Mouse (Mus musculus): ENCODE measurements at regions not wholly inside any gene's neighbourhood (a gene's known extent, or its start where the extent isn't known, plus 50 kb on each side); places are given as distances from the start of the nearest gene placed in this dataset.

DNA sequence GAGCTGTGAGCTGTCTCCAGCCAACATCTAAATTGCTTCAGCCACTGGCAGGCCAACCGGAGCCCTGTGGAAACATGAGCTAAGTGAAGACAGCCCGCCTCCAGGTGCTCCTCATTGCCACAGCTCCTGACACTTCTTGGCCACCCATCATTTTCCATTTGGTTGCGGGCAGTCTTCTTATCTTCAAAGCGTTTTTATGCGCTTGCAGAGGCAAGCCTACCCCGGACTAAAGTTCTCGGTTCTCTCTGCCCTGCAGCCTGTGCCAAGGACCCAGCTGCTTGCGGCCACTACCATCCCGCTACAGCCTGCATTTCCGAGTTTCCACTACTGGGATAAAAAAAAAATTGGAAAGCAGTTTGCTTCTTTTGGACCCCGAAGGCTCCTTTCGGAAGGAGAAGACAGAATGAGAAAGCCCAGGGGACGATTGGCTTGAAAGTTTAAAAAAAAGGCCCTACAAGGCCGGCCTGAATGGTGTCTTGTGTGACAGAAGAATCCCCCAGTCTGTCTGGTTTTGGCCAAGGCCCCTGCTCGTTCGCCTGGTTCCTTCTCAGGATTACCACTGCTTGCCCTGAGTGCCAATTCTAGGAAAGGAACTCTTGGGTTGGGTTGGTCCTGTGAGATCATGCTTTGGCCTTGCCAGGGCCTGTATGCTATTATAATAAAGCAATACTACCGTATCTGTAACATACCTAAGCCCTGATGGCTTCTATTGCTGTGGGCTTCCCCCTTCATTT, 124.6 kb upstream of the Meis1 start:
- POLR2A ChIA-PET: interaction anchor here in 2 of 4 experiments (0.6 to 0.7 kb wide), 4 partner anchors 12 to 1722 kb away, joined by 3 to 4 read pairs (median 3); partner anchors contain the start of gene Etaa1 (in 1 of the 2)
- CTCF ChIA-PET: interaction anchor here in 1 of 4 experiments (0.7 kb wide), 1 partner anchor 1854 kb away, joined by 6 read pairs; no protein-coding TSS in a partner anchor

DNA sequence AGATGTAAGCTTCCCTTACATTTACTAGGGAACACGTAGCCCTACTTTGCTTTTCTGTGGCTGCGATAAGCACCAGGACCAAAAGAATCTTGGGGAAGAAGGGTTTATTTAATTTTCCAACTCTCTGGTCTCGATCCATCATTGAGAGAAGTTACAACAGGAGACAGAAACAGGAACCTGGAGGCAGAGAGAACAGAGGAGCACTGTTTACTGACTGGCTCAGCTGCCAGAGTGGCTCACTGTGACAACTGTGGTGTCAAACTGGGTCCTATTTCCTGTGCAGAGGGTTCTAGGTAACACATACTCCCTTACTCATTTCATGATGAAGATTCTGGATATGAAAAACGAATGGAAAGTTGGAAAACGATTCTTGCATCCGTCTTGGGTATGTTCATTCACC, 125.7 kb upstream of the Meis1 start:
- ChIA-PET CTCF (no interaction called here), POLR2A (no interaction called here)

DNA sequence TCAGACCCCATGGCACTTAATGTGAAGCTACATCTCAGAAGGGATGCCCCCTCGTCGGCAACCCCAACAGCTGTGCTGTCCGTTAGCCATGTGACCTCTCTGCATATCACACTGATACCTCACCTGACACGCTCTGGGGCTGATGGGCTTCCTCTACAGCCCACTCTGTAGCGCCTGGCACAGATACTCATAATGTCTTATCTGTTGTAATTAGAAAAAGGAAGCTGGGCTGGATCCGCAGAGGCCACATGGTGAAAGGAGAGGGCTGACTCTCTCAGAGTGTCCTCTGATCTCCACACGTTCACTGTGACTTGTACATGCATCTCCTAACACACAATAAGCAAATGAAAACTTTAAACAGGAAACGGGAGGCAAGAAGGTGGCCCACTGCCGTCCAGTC, 126.5 kb upstream of the Meis1 start:
- ChIA-PET POLR2A (interaction anchor here in 1 of 4 experiments (0.5 kb wide), 1 partner anchor 67 kb away, joined by 4 read pairs; no protein-coding TSS in a partner anchor), CTCF (no interaction called here)

- POLR2A ChIA-PET: interaction anchor here in 2 of 4 experiments (0.6 to 0.8 kb wide), 2 partner anchors 126 to 1425 kb away, joined by 3 to 7 read pairs; no protein-coding TSS in a partner anchor
- CTCF ChIA-PET: no interaction called here
Observed at GRCm38 (mm10) chr11:19145991-19146390, 127.2 kb upstream of the Meis1 start.

DNA sequence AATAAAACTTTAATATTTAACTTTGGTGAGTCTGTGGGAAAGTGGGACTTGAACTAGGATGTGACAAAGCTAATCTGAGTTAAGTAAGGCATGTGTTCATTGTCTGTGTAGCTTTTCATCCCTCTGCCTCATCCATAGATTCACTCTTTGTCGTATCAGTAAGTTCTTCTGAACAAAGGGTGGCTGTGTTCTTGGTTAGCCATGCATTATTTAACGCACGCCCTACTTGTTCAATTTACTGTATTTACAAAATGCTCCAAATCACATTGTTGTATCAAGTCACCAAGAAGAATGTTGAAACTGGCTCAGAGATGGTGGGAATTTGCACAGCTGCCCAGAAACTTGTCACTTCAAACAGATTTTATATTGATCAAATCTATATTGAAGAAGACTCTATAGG, 132.2 kb upstream of the Meis1 start:
- ChIA-PET POLR2A (no interaction called here), CTCF (no interaction called here)

- ChIA-PET POLR2A (no interaction called here), CTCF (no interaction called here)
Observed at GRCm38 (mm10) chr11:19153714-19154113, 134.9 kb upstream of the Meis1 start.

DNA sequence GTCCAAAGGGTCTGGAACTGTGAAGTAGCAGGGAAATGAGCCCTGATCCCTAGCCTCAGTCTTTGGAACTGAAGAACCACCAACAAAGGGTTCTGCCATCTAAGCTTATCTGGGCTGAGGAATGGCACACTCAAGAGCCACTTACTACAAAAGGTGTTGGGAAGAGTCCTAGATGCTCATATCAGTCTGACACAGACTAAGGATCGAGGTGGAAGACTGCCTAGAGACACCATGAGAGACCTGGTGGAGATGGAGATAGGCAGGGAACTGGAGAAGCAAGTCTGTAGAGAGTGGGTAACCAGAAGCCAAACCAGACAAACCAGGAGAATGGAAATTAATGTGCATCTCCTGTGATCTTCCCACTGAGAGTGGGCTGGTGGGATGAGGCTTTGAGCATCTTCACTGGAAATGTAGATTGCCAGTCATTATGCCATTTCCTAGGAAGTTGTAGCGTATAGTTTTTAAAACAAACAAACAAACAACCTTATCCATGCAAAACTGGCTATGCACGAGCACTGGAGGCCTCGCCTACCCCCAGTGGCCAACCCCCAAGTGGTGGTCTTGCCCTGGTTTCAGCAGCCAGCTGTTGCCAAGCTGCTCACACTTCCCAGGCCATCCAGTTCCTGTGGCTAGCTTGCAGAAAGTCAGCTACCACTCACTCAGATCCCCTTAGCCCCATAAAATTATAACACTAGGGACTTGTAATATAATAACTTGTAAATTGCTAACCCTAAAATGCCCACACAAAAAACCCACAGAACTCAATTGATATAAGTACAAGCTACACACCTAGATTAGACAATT, 136.2 kb upstream of the Meis1 start:
- CTCF ChIA-PET: no interaction called here
- POLR2A ChIA-PET: no interaction called here

DNA sequence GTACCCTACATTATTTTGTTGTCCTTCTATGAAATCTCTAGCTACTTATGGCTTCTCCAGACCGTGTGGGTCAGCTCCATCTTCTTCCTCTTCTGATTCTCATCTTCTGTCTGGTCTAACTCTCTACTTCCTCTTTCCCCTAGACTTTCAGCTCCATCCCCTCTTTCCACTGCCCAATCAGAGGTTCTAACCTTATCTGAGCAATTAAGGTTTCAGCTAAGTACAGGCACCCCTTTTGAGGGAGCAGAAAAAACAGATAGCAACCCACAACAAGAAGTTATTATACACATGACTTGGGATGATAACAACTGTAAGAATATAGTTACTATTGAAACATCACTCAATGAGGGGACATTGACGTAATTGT, 136.8 kb upstream of the Meis1 start:
- ChIA-PET CTCF (no interaction called here), POLR2A (interaction anchor here in 2 of 4 experiments (0.5 kb wide), 2 partner anchors 12 to 1387 kb away, joined by 3 read pairs; partner anchors contain the start of gene Sertad2 (in 1 of the 2))

- CTCF ChIA-PET: no interaction called here
- POLR2A ChIA-PET: no interaction called here
Observed at GRCm38 (mm10) chr11:19160227-19160626, 141.4 kb upstream of the Meis1 start.

DNA sequence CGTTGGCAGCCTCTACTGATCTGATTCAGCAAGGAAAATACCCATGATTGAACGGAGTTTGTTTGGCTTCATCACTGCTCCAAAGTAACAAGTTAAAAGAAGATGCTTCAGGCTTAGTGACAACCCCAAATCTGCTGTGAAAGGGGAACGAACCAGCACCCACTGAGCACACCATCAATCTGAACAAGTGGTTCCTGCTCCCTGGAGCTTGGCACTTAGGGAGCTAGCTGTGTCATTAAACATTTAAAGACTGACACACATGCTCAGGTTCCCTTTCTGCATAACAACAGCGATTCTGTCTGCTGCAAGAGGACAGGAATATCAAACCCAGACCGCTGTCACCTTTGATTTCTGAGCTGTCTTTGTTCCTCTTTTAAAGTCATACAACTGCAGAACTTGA, 141.9 kb upstream of the Meis1 start:
- CTCF ChIA-PET: no interaction called here
- POLR2A ChIA-PET: no interaction called here

DNA sequence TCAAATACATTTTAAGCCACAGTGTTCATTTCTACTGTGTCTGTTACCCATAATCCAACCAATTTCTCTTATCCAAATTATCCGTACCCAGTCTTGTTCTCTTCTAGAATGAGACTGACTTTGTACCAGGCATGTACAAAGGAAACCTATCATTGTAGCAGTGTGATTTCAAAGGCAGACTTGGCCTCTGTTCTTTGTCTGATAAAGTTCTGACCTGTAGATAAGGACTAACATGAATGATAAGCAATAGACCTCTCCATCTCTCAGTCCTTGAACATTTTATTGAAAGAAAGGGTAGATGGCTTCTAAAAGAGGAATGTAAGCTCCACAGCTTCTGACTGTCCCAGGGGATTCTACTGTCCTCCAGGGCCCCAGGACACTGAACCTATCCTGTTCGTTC, 152.2 kb upstream of the Meis1 start:
- ChIA-PET CTCF (interaction anchor here in 1 of 4 experiments (0.6 kb wide), 1 partner anchor 1755 kb away, joined by 4 read pairs; no protein-coding TSS in a partner anchor), POLR2A (no interaction called here)

GRCm38 (mm10) chr11:19174305-19175017, 155.7 kb upstream of the Meis1 start:
- POLR2A ChIA-PET: no interaction called here

DNA sequence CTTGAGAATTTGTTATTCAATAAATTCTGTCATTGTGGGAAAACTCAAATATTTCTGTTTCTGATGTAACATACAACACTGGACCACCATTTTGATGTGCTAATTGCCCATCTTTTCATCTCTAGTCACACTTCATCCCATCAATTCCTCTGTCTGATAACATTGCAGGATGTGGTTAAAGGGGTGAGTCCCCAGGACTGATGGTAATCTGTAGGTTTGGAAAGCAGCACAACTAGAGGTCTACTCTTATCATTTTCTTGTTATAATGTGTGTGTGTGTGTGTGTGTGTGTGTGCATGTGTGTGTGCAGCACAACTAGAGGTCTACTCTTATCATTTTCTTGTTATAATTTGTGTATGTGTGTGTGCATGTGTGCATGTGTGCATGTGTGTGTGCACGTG, 160.5 kb upstream of the Meis1 start:
- CTCF ChIA-PET: no interaction called here
- POLR2A ChIA-PET: no interaction called here

More at GRCm38 (mm10) chr11:19174305-19175017, 155.7 kb upstream of the Meis1 start:
- CTCF ChIA-PET: interaction anchor here in 2 of 4 experiments (0.6 to 0.7 kb wide), 2 partner anchors 573 to 726 kb away, joined by 3 to 8 read pairs; no protein-coding TSS in a partner anchor

DNA sequence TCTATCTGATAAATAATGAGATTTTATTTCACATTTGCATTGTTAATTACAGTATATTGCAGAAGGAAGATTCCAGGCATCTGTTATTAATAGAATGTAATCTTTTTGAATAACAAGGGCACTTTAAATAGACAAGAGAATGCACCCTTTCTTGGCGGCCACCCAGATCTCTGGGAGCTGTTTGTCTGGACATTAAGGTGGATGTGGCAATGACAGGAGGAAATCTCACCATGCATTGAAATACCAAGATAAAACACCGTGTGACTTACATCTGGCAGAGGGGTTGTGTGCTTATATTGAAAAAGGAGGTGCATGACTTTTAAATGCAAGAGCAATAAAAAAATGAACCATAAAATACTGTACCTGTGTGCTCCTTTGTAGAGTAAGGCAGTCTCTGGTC, 171.0 kb upstream of the Meis1 start:
- ChIA-PET CTCF (no interaction called here), POLR2A (no interaction called here)

- POLR2A ChIA-PET: interaction anchor here in 1 of 4 experiments (0.6 kb wide), 1 partner anchor 213 kb away, joined by 4 read pairs; no protein-coding TSS in a partner anchor
- CTCF ChIA-PET: interaction anchor here in 1 of 4 experiments (0.6 kb wide), 1 partner anchor 120 kb away, joined by 3 read pairs; no protein-coding TSS in a partner anchor
Observed at GRCm38 (mm10) chr11:19194464-19194863, 175.7 kb upstream of the Meis1 start.

GRCm38 (mm10) chr11:19197790-19198189, 179.0 kb upstream of the Meis1 start:
- ChIA-PET CTCF (no interaction called here), POLR2A (interaction anchor here in 1 of 4 experiments (1.1 kb wide), 1 partner anchor 326 kb away, joined by 3 read pairs; no protein-coding TSS in a partner anchor)

- POLR2A ChIA-PET: no interaction called here
Observed at GRCm38 (mm10) chr11:19202602-19203517, 184.1 kb upstream of the Meis1 start.

GRCm38 (mm10) chr11:19203518-19203900, 184.7 kb upstream of the Meis1 start:
- CTCF ChIA-PET: no interaction called here

More at GRCm38 (mm10) chr11:19202602-19203517, 184.1 kb upstream of the Meis1 start:
- CTCF ChIA-PET: no interaction called here

GRCm38 (mm10) chr11:19203968-19204367, 185.2 kb upstream of the Meis1 start:
- POLR2A ChIA-PET: no interaction called here
- CTCF ChIA-PET: no interaction called here

More at GRCm38 (mm10) chr11:19203518-19203900, 184.7 kb upstream of the Meis1 start:
- POLR2A ChIA-PET: no interaction called here
